Mouse (Mus musculus) liver, adult 2 months (tissue): ENCODE results near the gene Arhgef3.

Experiments
- CTCF ChIP-seq: fragments of 200-500 bp; IDR thresholded peaks from 2 replicates; pipeline ENCODE4 v1.5.1; 2011; ENCODE audit warnings: low read depth, low read length, control low read depth
- POLR2A ChIP-seq: fragments of 200-500 bp; IDR thresholded peaks from 2 replicates; pipeline ENCODE4 v1.6.1; 2011; ENCODE audit warnings: low read length, control low read depth; ENCODE audit not compliant: insufficient read depth; ENCODE audit errors: extremely low read depth

- TF ChIP-seq CTCF (no peak), POLR2A (no peak)
These were observed 296.8 kb downstream of the Arhgef3 start for GRCm38 (mm10) chr14:27411492-27411891.
